Mouse (Mus musculus) hindbrain, embryonic 16.5 days (tissue): ENCODE measurements around the gene Bphl. TPM values are rescaled to one million over a fixed set of nuclear protein-coding genes. Genes with fewer than 3 reads are reported as not detected.

Source experiments
- ATAC-seq: fragments of 200-750 bp; cut with Nextera tagmentation; 2 replicates; pipeline ENCODE4 v1.8.0; 2017; ENCODE audit warnings: moderate TSS enrichment, moderate library complexity
- H3K27ac ChIP-seq: fragments of 300-500 bp; sonication (generic); 2 replicates; pipeline ENCODE4 v1.5.1; 2014; ENCODE audit warnings: low read depth, mild to moderate bottlenecking, control low read depth, low read length, moderate library complexity
- H3K27me3 ChIP-seq: fragments of 300-500 bp; sonication (generic); replicated peaks from 2 replicates; pipeline ENCODE4 v1.6.1; 2014; ENCODE audit warnings: low read length; ENCODE audit not compliant: control insufficient read depth, insufficient read depth
- H3K36me3 ChIP-seq: fragments of 300-500 bp; sonication (generic); 2 replicates; pipeline ENCODE4 v1.6.1; 2014; ENCODE audit warnings: mild to moderate bottlenecking, low read length, moderate library complexity, mixed read lengths; ENCODE audit not compliant: control insufficient read depth, insufficient read depth
- H3K4me1 ChIP-seq: fragments of 300-500 bp; sonication (generic); 2 replicates; pipeline ENCODE4 v1.6.1; 2014; ENCODE audit warnings: low read depth, low read length; ENCODE audit not compliant: control insufficient read depth, insufficient read depth
- H3K4me2 ChIP-seq: fragments of 300-500 bp; sonication (generic); 2 replicates; pipeline ENCODE4 v1.6.1; 2014; ENCODE audit warnings: mild to moderate bottlenecking, low read length, control low read depth, moderate library complexity
- H3K4me3 ChIP-seq: fragments of 300-500 bp; sonication (generic); 2 replicates; pipeline ENCODE4 v1.5.1; 2014; ENCODE audit warnings: mild to moderate bottlenecking, low read length, control low read depth, moderate library complexity
- H3K9ac ChIP-seq: fragments of 300-500 bp; sonication (generic); 2 replicates; pipeline ENCODE4 v1.6.1; 2014; ENCODE audit warnings: low read depth, mild to moderate bottlenecking, control low read depth, low read length, moderate library complexity
- H3K9me3 ChIP-seq: fragments of 300-500 bp; sonication (generic); 2 replicates; pipeline ENCODE4 v1.6.1; 2014; ENCODE audit warnings: mild to moderate bottlenecking, low read length, moderate library complexity; ENCODE audit not compliant: control insufficient read depth
- WGBS: fragments of 180-500 bp; shearing (Covaris S2); extraction: QIAGEN DNeasy Blood & Tissue Kit; methylation state at CpG from one replicate; pipeline ENCODE4 v1.1.7; 2014; 5-methylcytosine and 5-hydroxymethylcytosine counted together
- polyA plus RNA-seq: library from polyadenylated mRNA; unstranded; fragments of >200 nt; fragmentation: Nextera tagmentation; extraction: Ambion mirVana; gene quantifications from 2 replicates; pipeline ENCODE4 v1.2.1, GENCODE M21; 2015

Bphl gene
- polyA plus RNA-seq, 1 experiment from 2014 or later = 45.9 TPM

- H3K9me3 ChIP-seq = no peaks in the 10 kb centered on the region
- no peaks in the 10 kb centered on the region for H3K36me3 ChIP-seq
- H3K9ac ChIP-seq = peak overlapping the region; percentile 45
- H3K27me3 ChIP-seq = no peaks in the 10 kb centered on the region
- no peak overlapping the region; the same call in 1 of the 2 replicates for H3K4me3 ChIP-seq
- peaks cover 18% of the 10 kb centered on the region for H3K4me1 ChIP-seq
- ATAC-seq = peak; percentile 96
- peak overlapping the region; percentile 83 for H3K27ac ChIP-seq
- 18% methylated on average over 7 of the region's 7 CpGs for WGBS
- H3K4me2 ChIP-seq = peak overlapping the region; percentile 40
Observed at GRCm38 (mm10) chr13:34095542-34096435, 58.4 kb downstream of the Bphl start.

GRCm38 (mm10) chr13:34096455-34096854 is 59.1 kb downstream of the Bphl start:
- H3K27ac ChIP-seq = peak overlapping the region; percentile 83
- H3K9me3 ChIP-seq = no peaks in the 10 kb centered on the region
- no peak overlapping the region for H3K4me3 ChIP-seq
- peak overlapping the region; percentile 45; the same call in 1 of the 2 replicates for H3K9ac ChIP-seq
- H3K27me3 ChIP-seq = no peaks in the 10 kb centered on the region
- no peaks in the 10 kb centered on the region for H3K36me3 ChIP-seq
- peak; percentile 86 for ATAC-seq
- peak overlapping the region; percentile 40 for H3K4me2 ChIP-seq
- 47% methylated on average over 4 of the region's 4 CpGs for WGBS
- H3K4me1 ChIP-seq = peaks cover 18% of the 10 kb centered on the region

- no peaks in the 10 kb centered on the region for H3K36me3 ChIP-seq
- peaks cover 18% of the 10 kb centered on the region for H3K4me1 ChIP-seq
- no peak overlapping the region for H3K4me2 ChIP-seq
- no peak overlapping the region for H3K4me3 ChIP-seq
- WGBS = 38% methylated on average over 3 of the region's 3 CpGs
- no peaks in the 10 kb centered on the region for H3K27me3 ChIP-seq
- no peaks in the 10 kb centered on the region for H3K9me3 ChIP-seq
- no peak overlapping the region for H3K9ac ChIP-seq
- ATAC-seq = no peak
- H3K27ac ChIP-seq = peak overlapping the region; percentile 83
Observed at GRCm38 (mm10) chr13:34097086-34097485, 59.7 kb downstream of the Bphl start.

- H3K36me3 ChIP-seq = no peaks in the 10 kb centered on the region
- H3K9me3 ChIP-seq = no peaks in the 10 kb centered on the region
- H3K4me2 ChIP-seq = no peak overlapping the region
- 76% methylated on average over 3 of the region's 3 CpGs for WGBS
- no peak for ATAC-seq
- H3K27me3 ChIP-seq = no peaks in the 10 kb centered on the region
- H3K9ac ChIP-seq = no peak overlapping the region
- H3K27ac ChIP-seq = 0 out of 2 replicates have a peak overlapping the region, but pooled peaks have one; percentile 16
- no peak overlapping the region for H3K4me3 ChIP-seq
- H3K4me1 ChIP-seq = peaks cover 13% of the 10 kb centered on the region
Observed at GRCm38 (mm10) chr13:34100733-34101132, 63.3 kb downstream of the Bphl start.

GRCm38 (mm10) chr13:34101247-34101646 is 63.9 kb downstream of the Bphl start:
- Histone ChIP-seq H3K4me3 (no peak overlapping the region), H3K4me2 (no peak overlapping the region), H3K36me3 (no peaks in the 10 kb centered on the region), H3K27ac (no peak overlapping the region), H3K9ac (no peak overlapping the region), H3K27me3 (no peaks in the 10 kb centered on the region), H3K9me3 (no peaks in the 10 kb centered on the region), H3K4me1 (peaks cover 9% of the 10 kb centered on the region)
- ATAC-seq = no peak
- WGBS = 93% methylated on average over 10 of the region's 10 CpGs

GRCm38 (mm10) chr13:34101908-34102307 is 64.5 kb downstream of the Bphl start:
- Histone ChIP-seq H3K4me2 (no peak overlapping the region), H3K27me3 (no peaks in the 10 kb centered on the region), H3K4me3 (no peak overlapping the region), H3K9ac (no peak overlapping the region), H3K9me3 (no peaks in the 10 kb centered on the region), H3K27ac (no peak overlapping the region), H3K4me1 (peaks cover 2% of the 10 kb centered on the region; the same call in 1 of the 2 replicates), H3K36me3 (no peaks in the 10 kb centered on the region)
- ATAC-seq = no peak
- 86% methylated on average over 9 of the region's 9 CpGs for WGBS

- no peaks in the 10 kb centered on the region for H3K36me3 ChIP-seq
- H3K9ac ChIP-seq = no peak overlapping the region
- H3K4me1 ChIP-seq = no peaks in the 10 kb centered on the region
- H3K4me3 ChIP-seq = no peak overlapping the region
- no peak overlapping the region for H3K27ac ChIP-seq
- ATAC-seq = no peak
- no peaks in the 10 kb centered on the region for H3K9me3 ChIP-seq
- no peaks in the 10 kb centered on the region for H3K27me3 ChIP-seq
- no peak overlapping the region for H3K4me2 ChIP-seq
- WGBS = 84% methylated on average over 1 of the region's 1 CpGs
Observed at GRCm38 (mm10) chr13:34105364-34105763, 68.0 kb downstream of the Bphl start.

- WGBS = 88% methylated on average over 2 of the region's 2 CpGs
- no peaks in the 10 kb centered on the region for H3K4me1 ChIP-seq
- H3K9ac ChIP-seq = no peak overlapping the region
- H3K4me2 ChIP-seq = no peak overlapping the region
- no peaks in the 10 kb centered on the region for H3K36me3 ChIP-seq
- H3K4me3 ChIP-seq = no peak overlapping the region
- no peaks in the 10 kb centered on the region for H3K9me3 ChIP-seq
- H3K27ac ChIP-seq = no peak overlapping the region
- no peaks in the 10 kb centered on the region for H3K27me3 ChIP-seq
- no peak for ATAC-seq
Observed at GRCm38 (mm10) chr13:34106256-34106655, 68.9 kb downstream of the Bphl start.

- Histone ChIP-seq H3K4me1 (no peaks in the 10 kb centered on the region), H3K4me3 (no peak overlapping the region), H3K27ac (no peak overlapping the region), H3K27me3 (no peaks in the 10 kb centered on the region), H3K4me2 (no peak overlapping the region), H3K36me3 (no peaks in the 10 kb centered on the region), H3K9me3 (no peaks in the 10 kb centered on the region), H3K9ac (no peak overlapping the region)
- ATAC-seq = no peak
- 77% methylated on average over 1 of the region's 1 CpGs for WGBS
Observed at GRCm38 (mm10) chr13:34106999-34107398, 69.6 kb downstream of the Bphl start.
